Mouse (Mus musculus) thymus, postnatal 14 days (tissue): Measurements from ENCODE around the gene Plekha5.
A peak's percentile ranks its signal among the peaks of the same experiment; 100 is the strongest.

Experiments
- DNase-seq: peaks from one replicate; pipeline ENCODE4 v3.0.0; 2021

Plekha5 gene

DNA sequence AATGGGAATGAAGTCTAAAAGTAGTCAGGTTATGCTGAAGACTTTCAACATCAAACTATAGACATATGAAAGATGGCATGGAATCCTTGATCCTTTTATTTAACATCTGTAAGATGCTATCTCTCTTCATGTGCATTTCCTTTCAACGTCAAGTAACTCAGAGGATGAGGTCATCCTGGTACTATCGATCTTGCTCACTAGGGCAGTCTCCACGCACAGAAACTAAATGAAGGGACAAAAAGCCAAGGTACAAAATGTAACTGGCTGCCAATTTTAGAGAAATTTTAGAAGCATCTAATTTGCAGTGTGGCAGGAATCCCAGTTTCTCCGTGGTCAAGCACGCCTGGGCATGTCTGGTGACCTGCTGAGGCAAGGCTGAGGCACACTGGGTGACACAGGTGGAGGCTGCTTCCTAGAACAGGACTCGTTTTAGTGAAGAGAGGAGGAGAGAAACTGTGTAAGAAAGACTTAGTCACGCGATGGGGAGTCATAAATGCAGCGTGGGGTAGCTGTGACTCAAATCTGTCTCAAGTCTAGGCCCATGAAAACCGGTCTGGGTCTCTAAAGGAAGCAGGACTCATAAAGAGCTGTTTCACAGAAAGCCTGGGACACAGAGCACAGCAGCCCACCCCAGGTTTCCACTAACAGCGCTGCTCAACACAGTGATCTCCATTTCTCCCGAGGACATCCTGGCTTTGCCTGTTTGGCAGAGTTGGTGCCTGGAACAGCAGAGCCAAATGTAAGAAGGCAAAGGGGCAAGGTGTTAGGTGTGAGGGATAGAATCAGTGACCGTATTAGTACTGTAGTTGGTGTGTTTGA, 196.9 kb downstream of the Plekha5 start:
- DNase-seq: no peak

DNA sequence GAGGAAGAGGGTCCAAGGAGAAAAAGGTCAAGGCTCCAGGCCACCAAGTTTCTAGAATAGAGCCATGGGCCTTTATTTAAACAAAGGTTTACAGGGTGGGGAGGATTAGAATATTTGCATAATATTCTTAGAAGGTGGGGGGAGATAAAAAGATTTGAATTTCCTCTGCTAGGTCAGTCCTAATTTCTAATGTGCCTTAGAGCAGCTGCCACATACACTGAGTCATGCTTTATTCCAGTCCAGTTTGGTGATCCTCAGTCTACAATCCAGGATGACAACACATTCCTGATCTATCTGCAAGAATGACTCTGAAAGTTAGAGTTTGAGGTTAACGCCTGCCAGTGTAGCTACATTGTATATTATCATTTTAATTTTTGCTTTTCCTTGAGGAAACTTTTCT, 197.8 kb downstream of the Plekha5 start:
- no peak for DNase-seq

DNA sequence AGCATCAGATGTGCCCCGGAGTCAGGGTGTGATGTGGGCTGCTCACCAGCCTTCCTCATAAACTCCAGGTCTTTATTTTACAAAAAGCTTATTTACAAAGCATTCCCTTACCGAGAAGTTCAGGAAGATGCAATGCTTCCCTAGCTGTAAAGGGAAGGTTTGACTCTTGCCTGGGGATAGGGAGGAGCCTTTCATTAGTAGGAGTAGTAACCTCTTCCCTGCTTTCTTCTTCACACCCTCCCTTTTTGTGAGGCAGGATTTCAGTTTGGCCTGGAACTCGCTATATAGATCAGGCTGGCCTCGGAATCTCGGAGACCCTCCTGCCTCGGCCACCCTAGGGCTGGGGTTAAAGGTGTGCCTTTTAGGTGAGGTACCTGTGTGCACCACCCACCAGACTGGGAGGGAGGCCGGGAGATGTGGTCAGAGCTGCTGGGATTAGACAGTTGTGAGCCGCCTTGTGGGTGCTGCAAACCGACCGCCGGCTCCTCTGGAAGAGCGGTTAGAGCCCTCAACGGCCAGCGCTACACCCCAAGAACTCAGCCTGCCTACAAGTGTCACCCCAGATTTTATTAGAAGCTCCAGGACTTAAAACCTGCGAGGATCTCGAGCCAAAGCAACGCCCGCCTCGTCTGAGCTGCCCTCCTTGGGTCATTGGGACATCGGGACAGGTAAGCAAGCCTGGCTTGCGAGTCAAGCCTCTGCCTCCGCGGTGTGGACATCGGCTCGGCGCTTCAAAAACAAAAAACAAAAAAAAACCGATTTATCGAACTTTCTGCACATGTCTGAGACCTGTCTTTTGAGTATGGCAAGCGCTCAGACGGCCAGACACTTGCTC, 198.8 kb downstream of the Plekha5 start, which contains the start of gene Aebp2:
Aebp2 (plus strand) TSS at position 273 of the 835 bp plus-strand sequence.
- DNase-seq: no peak

DNA sequence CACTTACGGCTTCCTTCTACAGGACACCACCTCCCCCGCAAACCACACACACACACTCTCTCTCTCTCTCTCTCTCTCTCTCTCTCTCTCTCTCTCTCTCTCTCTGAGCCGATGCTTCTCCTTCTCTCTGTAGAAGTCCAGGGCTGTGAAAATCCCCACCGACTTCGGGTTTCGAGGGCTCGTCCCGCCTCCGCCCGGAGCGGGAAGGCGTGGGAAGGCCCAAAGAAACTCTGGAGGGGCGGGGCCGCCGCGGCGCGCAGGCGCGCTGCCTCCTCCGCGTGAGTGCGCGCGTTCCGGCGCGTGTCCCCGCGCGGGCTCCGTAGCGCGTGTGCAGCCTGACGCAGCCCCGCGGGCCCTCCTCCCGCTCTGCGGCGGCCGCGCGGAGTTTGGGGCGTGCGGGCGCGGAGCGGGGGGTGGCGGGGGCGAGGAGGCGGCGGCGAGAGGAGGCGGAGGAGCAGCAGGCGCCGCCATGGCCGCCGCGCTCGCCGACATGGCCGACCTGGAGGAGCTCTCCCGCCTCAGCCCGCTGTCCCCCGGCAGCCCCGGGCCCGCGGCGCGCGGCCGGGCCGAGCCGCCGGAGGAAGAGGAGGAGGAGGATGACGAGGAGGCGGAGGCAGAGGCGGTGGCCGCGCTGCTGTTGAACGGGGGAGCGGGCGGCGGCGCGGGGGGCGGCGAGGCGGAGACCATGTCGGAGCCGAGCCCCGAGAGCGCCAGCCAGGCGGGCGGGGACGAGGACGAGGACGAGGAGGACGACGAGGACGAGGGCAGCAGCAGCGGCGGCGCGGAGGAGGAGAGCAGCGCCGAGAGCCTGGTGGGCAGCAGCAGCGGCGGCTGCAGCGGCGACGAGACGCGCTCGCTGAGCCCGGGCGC, 199.6 kb downstream of the Plekha5 start:
- DNase-seq: peak; percentile 95

DNA sequence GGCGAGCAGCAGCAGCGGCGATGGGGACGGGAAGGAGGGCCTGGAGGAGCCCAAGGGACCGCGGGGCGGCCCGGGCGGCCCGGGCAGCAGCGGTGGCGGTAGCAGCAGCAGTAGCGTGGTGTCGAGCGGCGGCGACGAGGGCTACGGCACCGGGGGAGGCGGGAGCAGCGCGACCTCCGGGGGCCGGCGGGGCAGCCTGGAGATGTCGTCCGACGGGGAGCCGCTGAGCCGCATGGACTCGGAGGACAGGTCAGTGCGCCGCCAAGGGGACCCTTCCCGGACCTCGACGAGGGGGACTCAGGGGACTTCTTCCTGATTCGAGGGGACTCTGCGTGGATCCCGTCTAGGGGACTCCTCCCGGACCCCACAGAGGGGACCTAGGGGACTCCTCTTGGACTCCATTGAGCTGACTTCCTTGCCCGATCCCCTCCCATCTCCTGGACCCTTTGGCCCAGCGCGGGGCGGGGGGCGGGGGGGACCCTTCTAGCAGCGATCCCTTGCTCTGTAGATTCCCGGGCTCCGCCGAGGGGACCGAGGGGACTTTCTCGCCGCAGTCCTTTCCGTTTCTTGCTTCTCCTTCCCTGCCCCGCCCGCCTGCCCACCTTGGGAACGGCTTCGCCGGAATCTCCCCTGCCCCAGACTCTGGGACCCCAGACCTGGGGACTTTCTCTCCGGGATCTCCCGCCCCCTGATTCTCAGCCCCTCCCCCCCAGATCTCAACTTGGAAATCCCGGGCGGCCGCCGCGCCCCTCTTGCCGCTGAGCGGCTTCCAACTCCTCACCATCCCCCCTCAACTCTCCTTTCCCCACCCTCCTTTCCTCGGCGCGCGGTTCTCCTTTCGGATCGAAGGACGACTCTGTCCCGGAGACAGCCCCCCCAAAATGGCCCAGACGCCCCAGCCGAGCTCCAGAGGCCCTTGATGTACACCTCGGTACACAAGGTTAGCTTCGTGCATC, 200.5 kb downstream of the Plekha5 start:
- DNase-seq: peak; percentile 64

DNA sequence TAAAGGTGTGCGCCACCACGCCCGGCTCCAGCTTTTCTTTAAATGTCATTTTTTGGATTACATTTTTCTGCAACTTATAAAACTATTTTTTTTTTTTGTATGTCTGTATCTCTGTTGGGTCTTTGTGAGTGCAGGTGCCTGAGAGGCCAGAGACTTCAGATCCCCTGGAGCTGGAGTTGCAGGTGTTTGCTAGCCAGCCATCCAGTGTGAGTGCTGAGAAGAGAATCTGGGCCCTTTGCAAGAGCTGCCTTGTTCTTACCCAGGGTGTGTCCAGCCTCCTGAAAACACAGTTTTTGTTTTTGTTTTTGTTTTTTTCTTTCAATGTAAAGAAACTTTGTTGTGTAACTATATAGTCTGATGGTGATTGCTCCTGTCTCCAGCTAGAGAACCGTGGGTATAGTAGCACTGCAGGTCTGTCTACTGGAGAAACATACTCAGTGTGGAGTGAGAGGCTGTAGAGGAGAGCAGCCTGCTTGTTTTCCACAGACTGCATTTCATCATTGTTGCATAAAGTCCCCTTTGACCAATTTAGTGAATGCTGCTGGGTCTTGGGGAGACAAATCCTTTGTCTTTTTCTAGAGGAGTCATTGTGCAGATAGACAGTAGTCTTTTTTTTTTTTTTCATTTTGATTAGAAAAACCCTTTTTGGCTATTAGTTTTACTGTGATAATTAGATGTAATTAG, 205.5 kb downstream of the Plekha5 start:
- peak; percentile 62 for DNase-seq

DNA sequence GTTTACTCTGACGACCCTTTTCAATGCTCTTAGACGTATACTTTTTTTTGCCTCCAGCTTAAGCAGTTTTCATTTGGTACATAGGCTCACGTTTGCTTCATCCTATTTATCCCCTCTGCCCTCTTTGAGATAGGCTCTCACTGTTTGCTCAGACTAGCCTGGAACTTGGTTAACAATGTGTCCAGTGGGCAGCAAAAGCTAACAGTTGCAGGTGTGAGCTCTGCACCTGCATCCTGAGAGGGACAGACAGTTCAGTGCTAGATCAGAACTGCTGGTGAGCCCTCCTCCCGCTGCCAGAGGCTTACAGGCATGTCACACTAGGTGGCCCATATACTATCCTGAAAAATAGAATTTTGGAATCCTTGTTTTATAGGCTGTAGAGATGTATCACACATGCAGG, 206.5 kb downstream of the Plekha5 start:
- peak; percentile 59 for DNase-seq

DNA sequence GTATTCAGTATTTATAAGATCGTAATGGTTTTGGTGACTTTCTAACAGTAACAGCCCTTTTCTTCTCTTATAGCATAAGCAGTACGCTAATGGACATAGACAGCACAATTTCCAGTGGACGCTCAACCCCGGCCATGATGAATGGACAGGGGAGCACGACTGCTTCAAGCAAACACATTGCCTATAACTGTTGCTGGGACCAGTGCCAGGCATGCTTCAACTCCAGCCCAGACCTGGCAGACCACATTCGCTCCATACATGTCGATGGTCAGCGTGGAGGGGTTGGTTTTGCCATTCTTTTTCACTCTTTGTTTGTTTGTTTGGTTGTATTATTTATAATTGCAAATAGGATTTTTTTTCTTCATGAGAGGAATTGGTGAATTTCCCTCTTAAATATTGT, 209.8 kb downstream of the Plekha5 start:
- DNase-seq: no peak

DNA sequence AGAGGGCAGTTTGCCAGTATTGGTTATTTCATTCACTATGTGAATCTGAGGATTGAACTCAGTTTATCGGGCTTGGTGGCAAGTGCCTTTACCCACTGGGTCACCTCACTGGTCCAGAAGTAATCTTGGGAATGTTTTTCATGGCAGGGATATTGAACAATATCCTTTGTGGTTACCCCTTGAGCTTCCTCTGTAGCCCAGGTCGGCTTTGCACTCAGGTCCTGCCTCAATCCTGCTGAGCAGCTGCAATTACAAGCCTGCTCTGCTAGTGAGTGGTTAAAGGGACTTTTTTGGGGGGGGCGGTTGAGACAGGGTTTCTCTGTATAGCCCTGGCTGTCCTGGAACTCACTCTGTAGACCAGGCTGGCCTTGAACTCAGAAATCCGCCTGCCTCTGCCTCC, 212.4 kb downstream of the Plekha5 start:
- DNase-seq: no peak

DNA sequence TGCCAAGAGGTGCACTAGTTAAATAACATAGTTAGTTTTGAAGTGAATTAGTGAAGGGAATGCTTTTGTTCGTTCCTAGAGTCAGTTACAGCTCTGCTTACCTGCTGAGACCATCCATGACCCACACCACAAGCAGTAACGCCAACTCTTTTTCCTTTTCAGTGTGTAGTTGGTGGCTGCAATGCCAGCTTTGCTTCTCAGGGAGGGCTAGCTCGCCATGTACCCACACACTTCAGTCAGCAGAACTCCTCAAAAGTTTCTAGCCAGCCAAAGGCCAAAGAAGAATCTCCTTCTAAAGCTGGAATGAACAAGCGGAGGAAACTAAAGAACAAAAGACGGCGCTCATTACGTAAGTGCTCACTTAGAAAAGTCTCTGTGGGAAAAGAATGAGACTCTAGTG, 218.2 kb downstream of the Plekha5 start:
- no peak for DNase-seq

DNA sequence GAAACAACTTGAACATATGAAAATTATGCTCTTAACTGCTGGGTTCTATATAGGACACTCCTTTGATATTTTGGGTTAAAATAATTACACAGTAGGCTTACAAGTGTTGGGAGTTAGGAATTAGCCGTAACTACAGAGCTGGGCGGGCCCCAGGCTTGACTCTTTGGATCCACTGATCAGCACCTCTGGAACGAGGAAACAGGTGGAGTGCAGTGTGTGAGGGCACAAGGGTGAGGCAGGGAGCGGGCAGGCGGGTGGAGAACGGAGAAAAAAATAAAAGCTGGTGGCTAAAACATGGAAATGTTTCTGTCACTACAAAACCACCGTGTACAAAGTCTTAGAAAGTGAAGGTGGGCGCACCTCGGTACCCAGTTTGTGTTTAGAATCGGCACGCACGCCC, 218.8 kb downstream of the Plekha5 start:
- peak; percentile 28 for DNase-seq

DNA sequence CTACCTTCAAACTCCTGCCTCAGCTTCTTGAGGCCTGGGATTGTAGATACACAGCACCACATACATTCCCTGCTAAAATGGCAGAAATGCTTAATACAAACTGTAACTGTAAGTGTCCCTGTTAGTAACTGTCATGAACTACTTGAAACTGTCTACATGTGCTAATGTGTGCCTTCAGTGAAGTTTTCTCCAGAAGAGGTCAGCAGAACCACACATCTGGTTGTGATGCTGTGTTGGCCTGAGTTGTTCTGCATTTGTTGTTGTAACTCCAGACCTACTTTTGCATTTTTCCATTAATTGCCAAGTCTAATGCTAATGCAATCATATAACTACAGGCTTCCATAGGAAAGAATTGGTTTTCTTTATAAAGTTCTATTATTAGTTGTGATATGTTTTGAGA, 222.1 kb downstream of the Plekha5 start:
- DNase-seq: no peak
